Mouse (Mus musculus) hindbrain, embryonic 13.5 days (tissue): ENCODE results near the gene Pop7. TPM values are rescaled to one million over a fixed set of nuclear protein-coding genes. Genes with fewer than 3 reads are reported as not detected.
A peak's percentile ranks its signal among the peaks of the same experiment; 100 is the strongest.

Experiments used
- ATAC-seq: fragments of 200-750 bp; cut with Nextera tagmentation; 2 replicates; pipeline ENCODE4 v1.8.0; 2017; ENCODE audit warnings: moderate TSS enrichment; ENCODE audit not compliant: low FRiP score
- H3K27ac ChIP-seq: fragments of 300-500 bp; sonication (generic); 2 replicates; pipeline ENCODE4 v1.5.1; 2015; ENCODE audit warnings: inconsistent platforms, mild to moderate bottlenecking, moderate library complexity
- H3K27me3 ChIP-seq: fragments of 300-500 bp; sonication (generic); 2 replicates; pipeline ENCODE4 v1.6.1; 2015; ENCODE audit warnings: mild to moderate bottlenecking, inconsistent platforms
- H3K36me3 ChIP-seq: fragments of 300-500 bp; sonication (generic); 2 replicates; pipeline ENCODE4 v1.6.1; 2015; ENCODE audit warnings: mild to moderate bottlenecking, inconsistent platforms
- H3K4me1 ChIP-seq: fragments of 300-500 bp; sonication (generic); replicated peaks from 2 replicates; pipeline ENCODE4 v1.6.1; 2015; ENCODE audit warnings: inconsistent platforms
- H3K4me2 ChIP-seq: fragments of 300-500 bp; sonication (generic); 2 replicates; pipeline ENCODE4 v1.6.1; 2015; ENCODE audit warnings: inconsistent platforms, mild to moderate bottlenecking, moderate library complexity
- H3K4me3 ChIP-seq: fragments of 300-500 bp; sonication (generic); 2 replicates; pipeline ENCODE4 v1.5.1; 2015; ENCODE audit warnings: mild to moderate bottlenecking, inconsistent platforms
- H3K9ac ChIP-seq: fragments of 300-500 bp; sonication (generic); 2 replicates; pipeline ENCODE4 v1.6.1; 2015; ENCODE audit warnings: mild to moderate bottlenecking, inconsistent platforms
- H3K9me3 ChIP-seq: fragments of 300-500 bp; sonication (generic); 2 replicates; pipeline ENCODE4 v1.6.1; 2016; ENCODE audit warnings: inconsistent platforms
- WGBS: fragments of 180-500 bp; shearing (Covaris S2); methylation state at CpG from one replicate; pipeline ENCODE4 v1.1.7; 2015; 5-methylcytosine and 5-hydroxymethylcytosine counted together
- polyA plus RNA-seq: library from polyadenylated mRNA; unstranded; fragments of >200 nt; fragmentation: Nextera tagmentation; extraction: Ambion mirVana; gene quantifications from 2 replicates; pipeline ENCODE4 v1.2.1, GENCODE M21; 2015

Pop7 gene
- polyA plus RNA-seq, 1 experiment from 2014 or later, result 82.2 TPM

- peak within 1 kb of the TSS; percentile 99 for H3K27ac ChIP-seq
- peak; percentile 72 for ATAC-seq
- peak within 1 kb of the TSS; percentile 94 for H3K4me2 ChIP-seq
- H3K9ac ChIP-seq, result peak within 1 kb of the TSS; percentile 100
- H3K27me3 ChIP-seq, result no peaks in the 10 kb centered on the region
- no peaks in the 10 kb centered on the region for H3K9me3 ChIP-seq
- peaks cover 27% of the 10 kb centered on the region for H3K4me1 ChIP-seq
- H3K36me3 ChIP-seq, result peaks cover 21% of the 10 kb centered on the region
- H3K4me3 ChIP-seq, result peak within 1 kb of the TSS; percentile 98
- 0% methylated on average over 40 of the region's 40 CpGs for WGBS
These were observed 31.0 kb upstream of the Pop7 start, which contains the start of the genes Epo and Gnb2 for GRCm38 (mm10) chr5:137533117-137533827. Epo (minus strand) TSS chr5:137533242. Gnb2 (minus strand) TSS chr5:137533510.

GRCm38 (mm10) chr5:137532808-137533116 is 30.4 kb upstream of the Pop7 start:
- Histone ChIP-seq H3K4me1 (peaks cover 31% of the 10 kb centered on the region), H3K27me3 (no peaks in the 10 kb centered on the region), H3K4me2 (peak overlapping the region; percentile 94), H3K36me3 (peaks cover 26% of the 10 kb centered on the region), H3K27ac (peak overlapping the region; percentile 99), H3K9me3 (no peaks in the 10 kb centered on the region), H3K9ac (peak overlapping the region; percentile 100), H3K4me3 (peak overlapping the region; percentile 98)
- 0% methylated on average over 9 of the region's 12 CpGs for WGBS
- ATAC-seq, result no peak

- Histone ChIP-seq H3K4me1 (peaks cover 36% of the 10 kb centered on the region), H3K4me3 (peak overlapping the region; percentile 98), H3K27me3 (no peaks in the 10 kb centered on the region), H3K27ac (peak overlapping the region; percentile 99), H3K9me3 (no peaks in the 10 kb centered on the region), H3K9ac (peak overlapping the region; percentile 100), H3K36me3 (peaks cover 31% of the 10 kb centered on the region), H3K4me2 (peak overlapping the region; percentile 94)
- ATAC-seq, result peak; percentile 2
- WGBS, result under 1% methylated on average over 19 of the region's 19 CpGs
These were observed 30.0 kb upstream of the Pop7 start for GRCm38 (mm10) chr5:137532131-137532807.

- H3K27ac ChIP-seq, result peak overlapping the region; percentile 99
- H3K36me3 ChIP-seq, result peaks cover 37% of the 10 kb centered on the region
- no peaks in the 10 kb centered on the region for H3K9me3 ChIP-seq
- no peaks in the 10 kb centered on the region for H3K27me3 ChIP-seq
- peak overlapping the region; percentile 94 for H3K4me2 ChIP-seq
- peak overlapping the region; percentile 98 for H3K4me3 ChIP-seq
- H3K9ac ChIP-seq, result peak overlapping the region; percentile 100
- WGBS, result under 1% methylated on average over 51 of the region's 51 CpGs
- H3K4me1 ChIP-seq, result peaks cover 40% of the 10 kb centered on the region
- peak; percentile 12 for ATAC-seq
These were observed 29.3 kb upstream of the Pop7 start for GRCm38 (mm10) chr5:137531414-137532130.

GRCm38 (mm10) chr5:137530588-137531413 is 28.5 kb upstream of the Pop7 start:
- peak overlapping the region; percentile 98 for H3K4me3 ChIP-seq
- peaks cover 46% of the 10 kb centered on the region for H3K4me1 ChIP-seq
- H3K4me2 ChIP-seq, result peak overlapping the region; percentile 94
- peak overlapping the region; percentile 99 for H3K27ac ChIP-seq
- H3K36me3 ChIP-seq, result peaks cover 43% of the 10 kb centered on the region
- peak; percentile 70 for ATAC-seq
- H3K27me3 ChIP-seq, result no peaks in the 10 kb centered on the region
- H3K9ac ChIP-seq, result peak overlapping the region; percentile 100
- whole genome bisulfite sequencing, result under 1% methylated on average over 43 of the region's 46 CpGs
- H3K9me3 ChIP-seq, result no peaks in the 10 kb centered on the region

GRCm38 (mm10) chr5:137530075-137530474 is 27.8 kb upstream of the Pop7 start:
- Histone ChIP-seq H3K4me3 (peak overlapping the region; percentile 98), H3K9me3 (no peaks in the 10 kb centered on the region), H3K9ac (peak overlapping the region; percentile 100), H3K36me3 (peaks cover 50% of the 10 kb centered on the region), H3K27ac (peak overlapping the region; percentile 99), H3K4me1 (peaks cover 51% of the 10 kb centered on the region), H3K4me2 (peak overlapping the region; percentile 94), H3K27me3 (no peaks in the 10 kb centered on the region)
- WGBS, result 63% methylated on average over 8 of the region's 8 CpGs
- ATAC-seq, result no peak

GRCm38 (mm10) chr5:137529221-137529995 is 27.1 kb upstream of the Pop7 start:
- peak overlapping the region; percentile 100 for H3K9ac ChIP-seq
- peaks cover 51% of the 10 kb centered on the region for H3K4me1 ChIP-seq
- ATAC-seq, result no peak
- peak overlapping the region; percentile 94 for H3K4me2 ChIP-seq
- peak overlapping the region; percentile 99 for H3K27ac ChIP-seq
- 66% methylated on average over 15 of the region's 15 CpGs for WGBS
- H3K36me3 ChIP-seq, result peaks cover 57% of the 10 kb centered on the region
- H3K4me3 ChIP-seq, result peak overlapping the region; percentile 98
- H3K27me3 ChIP-seq, result no peaks in the 10 kb centered on the region
- no peaks in the 10 kb centered on the region for H3K9me3 ChIP-seq

- ATAC-seq, result no peak
- peaks cover 48% of the 10 kb centered on the region for H3K4me1 ChIP-seq
- H3K36me3 ChIP-seq, result peaks cover 67% of the 10 kb centered on the region
- H3K4me2 ChIP-seq, result no peak overlapping the region
- H3K27ac ChIP-seq, result peak overlapping the region; percentile 99
- H3K4me3 ChIP-seq, result no peak overlapping the region
- 84% methylated on average over 22 of the region's 22 CpGs for WGBS
- H3K9me3 ChIP-seq, result no peaks in the 10 kb centered on the region
- H3K9ac ChIP-seq, result peak overlapping the region; percentile 100
- no peaks in the 10 kb centered on the region for H3K27me3 ChIP-seq
These were observed 26.1 kb upstream of the Pop7 start for GRCm38 (mm10) chr5:137528247-137528968.

GRCm38 (mm10) chr5:137527413-137527812 is 25.1 kb upstream of the Pop7 start:
- no peak for ATAC-seq
- Histone ChIP-seq H3K4me2 (no peak overlapping the region), H3K4me3 (no peak overlapping the region), H3K4me1 (peaks cover 48% of the 10 kb centered on the region), H3K9me3 (no peaks in the 10 kb centered on the region), H3K36me3 (peaks cover 77% of the 10 kb centered on the region), H3K9ac (no peak overlapping the region), H3K27ac (peak overlapping the region; percentile 76), H3K27me3 (no peaks in the 10 kb centered on the region)
- 33% methylated on average over 1 of the region's 1 CpGs for WGBS

GRCm38 (mm10) chr5:137526192-137526936 is 24.0 kb upstream of the Pop7 start:
- H3K27ac ChIP-seq, result peak overlapping the region; percentile 76
- no peak overlapping the region for H3K4me2 ChIP-seq
- peaks cover 48% of the 10 kb centered on the region for H3K4me1 ChIP-seq
- H3K4me3 ChIP-seq, result no peak overlapping the region
- no peaks in the 10 kb centered on the region for H3K27me3 ChIP-seq
- ATAC-seq, result no peak
- peaks cover 87% of the 10 kb centered on the region for H3K36me3 ChIP-seq
- H3K9ac ChIP-seq, result 0 out of 2 replicates have a peak overlapping the region, but pooled peaks have one; percentile 49
- whole genome bisulfite sequencing, result 39% methylated on average over 16 of the region's 16 CpGs
- H3K9me3 ChIP-seq, result no peaks in the 10 kb centered on the region
